Mouse (Mus musculus): ENCODE data around the gene Etfdh. TPM values are rescaled to one million over a fixed set of nuclear protein-coding genes. Genes with fewer than 3 reads are reported as not detected.
"Not testable (repeated sequence)": the region's sequence is repeated elsewhere in the genome, so short reads cannot be mapped to it uniquely, and the experiment has no call there.

Gene Etfdh
- polyA plus RNA-seq, 1 experiment from 2014 or later: 88.6 TPM

DNA sequence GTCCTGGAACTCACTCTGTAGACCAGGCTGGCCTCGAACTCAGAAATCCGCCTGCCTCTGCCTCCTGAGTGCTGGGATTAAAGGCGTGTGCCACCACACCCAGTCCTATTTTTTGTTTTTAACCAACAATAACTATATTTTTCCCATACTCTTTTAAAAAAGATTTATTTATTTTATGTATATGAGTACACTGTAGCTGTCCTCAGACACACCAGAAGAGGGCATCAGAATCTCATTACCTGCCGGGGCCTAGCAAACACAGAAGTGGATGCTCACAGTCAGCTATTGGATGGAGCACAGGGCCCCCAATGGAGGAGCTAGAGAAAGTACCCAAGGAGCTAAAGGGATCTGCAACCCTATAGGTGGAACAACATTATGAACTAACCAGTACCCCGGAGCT, 55.9 kb downstream of the Etfdh start:
- not testable (repeated sequence) for H3K27me3 ChIP-seq (ENCODE audit: insufficient read depth, poor library complexity, severe bottlenecking)
- WGBS: 88% methylated on average over 5 of the region's 5 CpGs

DNA sequence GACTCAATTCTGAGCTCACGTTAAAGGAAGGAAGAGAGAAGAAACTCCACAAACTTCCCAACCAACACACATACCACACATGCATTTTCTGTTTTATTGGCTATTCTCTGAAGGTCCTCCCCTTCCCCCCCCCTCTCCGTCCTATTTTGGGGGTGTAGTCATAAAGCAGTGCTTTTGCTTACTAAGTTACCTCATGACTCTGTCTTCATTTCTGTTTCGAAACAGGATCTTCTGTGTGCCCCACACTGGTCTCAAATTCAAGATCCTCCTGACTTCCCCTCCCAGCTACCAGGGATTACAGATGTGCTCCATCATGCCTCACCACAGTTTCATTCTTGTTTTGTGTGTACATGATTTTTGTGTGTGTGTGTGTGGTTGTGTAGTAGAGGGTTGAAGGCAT, 56.9 kb downstream of the Etfdh start:
- 72% methylated on average over 3 of the region's 3 CpGs for WGBS
- H3K9me3 ChIP-seq: no peaks in the 10 kb centered on the region
- no peak overlapping the region for H3K4me3 ChIP-seq
- H3K4me1 ChIP-seq: peaks cover 14% of the 10 kb centered on the region
- no peaks in the 10 kb centered on the region for H3K27me3 ChIP-seq (ENCODE audit: insufficient read depth, poor library complexity, severe bottlenecking)
- no peak for DNase-seq (ENCODE audit: low spot score)
- no peaks in the 10 kb centered on the region for H3K36me3 ChIP-seq
- H3K27ac ChIP-seq: no peak overlapping the region

More for the DNA sequence above, 55.9 kb downstream of the Etfdh start:
- not testable (repeated sequence) for H3K9me3 ChIP-seq; H3K36me3 ChIP-seq; DNase-seq (ENCODE audit: low spot score); H3K4me3 ChIP-seq; H3K27ac ChIP-seq
- H3K4me1 ChIP-seq: peaks cover 14% of the 10 kb centered on the region

DNA sequence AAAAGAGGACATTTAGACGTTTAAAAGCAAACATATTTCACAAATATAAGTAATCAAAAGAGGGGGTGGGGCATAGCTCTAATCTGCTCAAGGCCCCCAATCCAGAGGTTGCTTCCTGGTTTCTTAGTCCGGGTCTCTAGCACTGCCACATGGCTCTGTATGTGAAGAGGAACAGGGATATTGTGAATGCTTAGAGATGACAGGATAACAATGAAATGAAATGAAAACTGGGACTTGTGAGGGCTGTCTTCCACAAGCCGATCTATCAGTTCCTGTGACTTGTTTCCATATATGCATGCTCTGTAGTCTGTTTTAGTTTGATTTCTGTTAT, 60.0 kb downstream of the Etfdh start:
- H3K27ac ChIP-seq: no peak overlapping the region
- WGBS: 81% methylated on average over 3 of the region's 3 CpGs
- H3K9me3 ChIP-seq: no peaks in the 10 kb centered on the region
- H3K4me1 ChIP-seq: peaks cover 24% of the 10 kb centered on the region
- H3K4me3 ChIP-seq: no peak overlapping the region
- DNase-seq (ENCODE audit: low spot score): no peak
- no peaks in the 10 kb centered on the region for H3K27me3 ChIP-seq (ENCODE audit: insufficient read depth, poor library complexity, severe bottlenecking)
- no peaks in the 10 kb centered on the region for H3K36me3 ChIP-seq

DNA sequence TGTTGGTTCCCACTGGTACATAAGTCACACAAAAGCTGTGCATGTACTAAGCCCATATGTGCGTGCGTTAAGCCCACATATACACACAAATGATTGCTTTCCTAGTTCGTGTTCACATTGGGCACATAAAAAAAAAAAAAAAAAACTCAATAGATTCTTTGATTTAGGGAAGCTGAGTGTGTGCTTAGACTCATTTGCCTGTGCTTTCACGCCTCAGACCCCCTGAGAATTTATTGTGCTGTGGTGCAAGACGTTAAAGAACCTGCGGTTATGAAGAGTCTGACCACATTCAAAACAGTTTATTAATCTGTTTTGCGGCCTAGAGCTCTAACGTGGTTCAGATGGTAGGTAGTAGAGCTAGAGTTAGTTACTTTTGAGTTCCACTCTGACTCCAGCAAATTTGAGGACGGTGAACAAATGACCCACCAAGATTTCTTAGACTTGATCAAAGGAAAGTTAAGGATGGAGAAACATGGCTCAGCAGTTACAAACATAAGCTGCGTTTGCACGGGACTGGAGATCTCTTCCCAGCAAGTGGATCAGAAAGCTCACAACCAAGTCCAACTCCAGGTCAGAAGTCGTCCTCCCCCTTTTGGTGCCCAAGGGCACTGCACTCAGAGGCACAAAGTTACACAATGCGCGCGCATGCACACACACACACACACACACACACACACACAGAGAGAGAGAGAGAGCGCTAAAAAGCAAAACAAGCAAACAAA, 60.5 kb downstream of the Etfdh start:
- H3K36me3 ChIP-seq: no peaks in the 10 kb centered on the region
- no peaks in the 10 kb centered on the region for H3K27me3 ChIP-seq (ENCODE audit: insufficient read depth, poor library complexity, severe bottlenecking)
- peaks cover 24% of the 10 kb centered on the region for H3K4me1 ChIP-seq
- H3K27ac ChIP-seq: peak overlapping the region; percentile 93; the same call in 1 of the 2 replicates
- peak overlapping the region; percentile 92 for H3K4me3 ChIP-seq
- 90% methylated on average over 16 of the region's 16 CpGs for WGBS
- DNase-seq (ENCODE audit: low spot score): no peak
- H3K9me3 ChIP-seq: no peaks in the 10 kb centered on the region

DNA sequence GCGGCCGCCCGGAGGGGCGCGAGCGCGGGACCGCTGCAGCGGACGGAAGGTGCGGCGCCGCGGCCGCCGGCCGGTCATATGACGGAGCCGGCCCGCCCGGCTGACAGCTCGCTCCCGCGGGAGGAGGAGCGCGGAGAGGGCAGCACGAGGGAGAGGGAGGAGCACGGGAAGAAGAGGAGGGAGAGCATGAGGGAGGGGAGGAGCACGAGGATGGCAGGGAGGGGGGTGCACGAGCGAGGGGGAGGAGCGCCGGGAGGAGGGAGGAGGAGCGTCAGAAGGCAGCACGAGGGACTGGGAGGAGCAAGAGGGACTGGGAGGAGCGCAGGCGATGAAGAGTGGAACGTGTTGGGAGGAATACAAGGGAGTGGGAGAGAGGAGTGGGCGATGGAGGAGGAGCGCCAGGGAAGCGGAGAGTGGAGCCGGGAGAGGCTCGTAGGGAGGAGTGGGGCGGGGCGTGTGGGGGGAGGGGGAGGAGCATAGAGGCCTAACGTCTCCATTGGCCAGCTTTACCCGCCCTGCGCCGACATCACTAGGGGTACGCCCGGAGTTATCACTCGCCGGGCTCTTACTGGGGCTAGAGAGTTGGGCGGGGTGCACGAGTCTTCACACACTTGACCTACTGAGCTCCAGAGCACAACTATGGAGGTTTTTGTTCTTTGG, 61.5 kb downstream of the Etfdh start, which contains the start of gene Fnip2:
Gene Fnip2, minus strand, starts transcription at position 94 of the 660 bp plus-strand sequence.
- H3K27ac ChIP-seq: peak within 1 kb of the TSS; percentile 93
- no peaks in the 10 kb centered on the region for H3K9me3 ChIP-seq
- DNase-seq (ENCODE audit: low spot score): peak; percentile 98
- H3K36me3 ChIP-seq: no peaks in the 10 kb centered on the region
- under 1% methylated on average over 54 of the region's 55 CpGs for WGBS
- no peaks in the 10 kb centered on the region for H3K27me3 ChIP-seq (ENCODE audit: insufficient read depth, poor library complexity, severe bottlenecking)
- peaks cover 24% of the 10 kb centered on the region for H3K4me1 ChIP-seq
- H3K4me3 ChIP-seq: peak within 1 kb of the TSS; percentile 92

DNA sequence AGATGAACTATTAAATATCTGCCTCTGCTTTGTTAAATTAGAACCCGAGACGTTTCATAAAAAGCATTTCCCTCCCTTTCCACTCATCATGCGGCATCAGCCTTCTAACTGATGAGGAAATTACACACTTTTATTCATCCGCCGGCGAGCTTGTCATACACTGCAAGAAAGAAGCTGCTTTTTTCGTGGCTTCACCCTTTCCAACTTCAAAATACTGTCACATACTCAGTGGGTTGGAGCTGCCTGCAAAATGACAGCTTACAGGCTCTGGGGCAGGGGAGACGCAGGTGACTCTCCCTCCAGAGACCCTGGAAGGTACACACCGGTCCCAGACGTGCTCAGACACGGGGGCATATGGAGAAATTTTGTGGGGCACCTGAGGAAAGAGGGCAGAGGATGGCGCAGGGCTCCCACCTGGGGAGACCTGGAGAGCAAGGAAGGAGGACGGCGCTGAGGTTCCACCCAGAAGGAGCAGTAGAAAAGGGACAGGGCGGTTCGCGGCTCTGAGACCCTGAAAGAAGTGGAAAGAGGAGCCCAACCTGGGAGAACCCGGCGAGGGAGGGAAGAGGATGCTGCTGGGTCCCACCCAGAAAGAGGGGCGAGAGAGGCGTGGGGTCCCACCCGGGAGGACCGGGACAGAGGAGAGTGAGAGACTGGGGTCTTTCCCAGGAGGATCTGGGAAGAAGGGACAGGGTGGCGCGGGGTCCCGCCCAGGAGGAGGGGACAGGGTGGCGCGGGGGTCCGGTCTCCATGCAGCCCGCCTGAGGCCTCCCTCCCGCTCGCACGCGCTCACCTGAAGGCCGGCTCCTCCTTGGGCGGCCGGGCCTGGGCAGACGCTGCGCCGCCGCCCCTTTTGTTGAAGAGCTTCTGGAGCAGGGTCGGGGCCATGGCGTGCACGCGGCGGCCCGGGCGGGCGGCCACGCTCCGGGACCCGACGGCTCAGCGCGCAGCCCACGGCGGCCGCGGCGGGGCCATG, 62.3 kb downstream of the Etfdh start:
- Histone ChIP-seq H3K27ac (peak overlapping the region; percentile 93), H3K9me3 (no peaks in the 10 kb centered on the region), H3K4me3 (peak overlapping the region; percentile 92), H3K36me3 (no peaks in the 10 kb centered on the region), H3K27me3 (ENCODE audit: insufficient read depth, poor library complexity, severe bottlenecking) (no peaks in the 10 kb centered on the region), H3K4me1 (peaks cover 24% of the 10 kb centered on the region)
- 4% methylated on average over 60 of the region's 60 CpGs for WGBS
- DNase-seq (ENCODE audit: low spot score): peak; percentile 77

DNA sequence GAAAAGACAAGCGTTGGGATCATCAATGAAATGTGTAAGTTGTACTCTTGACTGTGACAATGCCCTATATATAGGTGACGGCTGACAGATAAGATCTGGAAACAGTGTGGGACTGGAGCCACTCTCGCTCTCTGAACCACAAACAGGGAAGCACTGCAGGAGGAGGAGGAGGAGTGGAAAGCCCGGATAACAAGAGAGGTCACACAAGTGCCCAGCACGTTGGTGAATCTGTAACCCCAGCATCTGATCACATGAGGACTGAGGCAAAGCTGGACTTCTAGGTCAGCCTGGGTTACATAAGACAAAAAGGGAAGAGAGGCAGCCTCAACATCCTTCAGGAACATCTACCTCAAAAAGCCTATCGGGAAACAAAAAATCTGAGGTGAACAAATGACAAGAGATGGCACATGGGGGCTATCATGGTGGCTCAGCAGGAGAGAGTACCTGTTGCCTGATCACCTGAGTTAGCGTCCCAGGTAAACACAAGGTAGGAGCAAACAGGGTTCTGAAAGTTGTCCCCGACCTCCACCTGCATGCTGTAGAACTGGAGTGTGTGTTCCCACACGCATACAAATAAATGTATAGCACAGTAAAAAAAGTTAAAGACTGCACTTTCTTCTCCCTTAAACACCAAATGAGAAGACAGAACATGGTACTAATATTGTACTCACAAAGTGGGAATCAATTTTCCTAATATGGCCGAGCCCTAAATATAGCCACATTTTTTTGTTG, 64.3 kb downstream of the Etfdh start:
- 56% methylated on average over 10 of the region's 10 CpGs for WGBS
- no peaks in the 10 kb centered on the region for H3K27me3 ChIP-seq (ENCODE audit: insufficient read depth, poor library complexity, severe bottlenecking)
- DNase-seq (ENCODE audit: low spot score): no peak
- peaks cover 24% of the 10 kb centered on the region for H3K4me1 ChIP-seq
- no peaks in the 10 kb centered on the region for H3K36me3 ChIP-seq
- H3K27ac ChIP-seq: no peak overlapping the region
- H3K9me3 ChIP-seq: no peaks in the 10 kb centered on the region
- H3K4me3 ChIP-seq: no peak overlapping the region

DNA sequence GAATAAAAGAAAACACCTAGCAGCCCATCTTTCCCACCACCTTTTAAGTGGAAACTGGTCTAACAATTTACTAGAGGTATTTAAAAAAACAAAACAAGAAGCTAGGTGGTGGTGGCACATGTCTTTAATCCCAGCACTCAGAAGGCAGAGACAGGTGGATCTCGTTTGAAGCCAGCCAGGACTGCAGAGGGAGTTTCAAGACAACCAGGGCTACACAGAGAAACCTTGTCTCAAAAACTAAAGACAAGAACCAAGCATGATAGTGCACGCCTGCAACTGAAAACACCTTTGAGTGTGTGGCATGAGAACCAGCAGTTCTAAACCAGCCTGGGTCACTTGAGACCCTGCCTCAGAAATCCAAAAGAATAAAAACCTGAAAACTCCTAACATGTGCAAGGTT, 65.8 kb downstream of the Etfdh start:
- Histone ChIP-seq H3K36me3 (no peaks in the 10 kb centered on the region), H3K27ac (no peak overlapping the region), H3K9me3 (no peaks in the 10 kb centered on the region), H3K4me1 (peaks cover 24% of the 10 kb centered on the region), H3K27me3 (ENCODE audit: insufficient read depth, poor library complexity, severe bottlenecking) (no peaks in the 10 kb centered on the region), H3K4me3 (no peak overlapping the region)
- no peak for DNase-seq (ENCODE audit: low spot score)
- 77% methylated on average over 2 of the region's 2 CpGs for WGBS

DNA sequence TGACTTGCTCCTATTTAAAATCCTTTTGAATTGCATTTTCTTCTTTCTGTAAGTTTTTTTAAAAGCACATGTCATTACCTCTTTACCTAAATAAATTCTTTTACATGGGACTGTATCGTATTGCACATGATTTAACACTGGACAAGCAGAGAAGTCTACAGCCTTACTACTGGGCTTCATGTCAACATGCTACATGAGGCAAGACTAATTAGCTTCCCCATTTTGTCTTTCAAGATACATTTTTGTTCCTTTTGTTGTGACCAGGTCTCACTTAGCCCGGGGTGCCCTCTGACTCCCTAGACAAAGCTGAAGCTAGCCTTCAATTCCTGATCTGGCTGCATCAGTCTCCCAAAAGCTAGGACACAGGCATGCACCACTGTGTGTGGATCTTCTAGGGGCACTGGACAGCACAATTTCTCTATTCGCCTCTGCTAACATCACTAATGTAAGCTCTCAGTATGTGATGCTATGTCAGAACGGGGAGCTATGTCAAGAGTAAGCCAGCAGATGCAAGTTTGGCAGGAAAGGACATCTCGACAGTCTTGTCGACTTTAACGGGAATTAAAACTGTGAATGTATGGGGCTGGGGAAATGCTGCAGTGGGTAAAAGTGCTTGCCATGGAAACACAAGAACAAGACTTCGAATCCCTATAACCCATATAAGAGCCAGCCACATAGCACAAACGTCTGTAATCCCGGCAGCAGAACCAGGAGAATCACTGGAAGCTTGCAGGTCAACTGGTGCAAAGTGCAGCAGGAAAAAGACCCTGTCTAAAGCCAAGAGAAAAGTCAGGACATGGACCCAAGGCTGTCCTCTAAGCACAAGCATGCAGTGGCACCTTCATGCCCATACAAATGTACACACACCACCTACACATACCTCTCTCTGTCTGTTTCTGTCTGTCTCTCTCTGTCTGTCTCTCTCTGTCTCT, 67.2 kb downstream of the Etfdh start:
- no peak overlapping the region for H3K27ac ChIP-seq

DNA sequence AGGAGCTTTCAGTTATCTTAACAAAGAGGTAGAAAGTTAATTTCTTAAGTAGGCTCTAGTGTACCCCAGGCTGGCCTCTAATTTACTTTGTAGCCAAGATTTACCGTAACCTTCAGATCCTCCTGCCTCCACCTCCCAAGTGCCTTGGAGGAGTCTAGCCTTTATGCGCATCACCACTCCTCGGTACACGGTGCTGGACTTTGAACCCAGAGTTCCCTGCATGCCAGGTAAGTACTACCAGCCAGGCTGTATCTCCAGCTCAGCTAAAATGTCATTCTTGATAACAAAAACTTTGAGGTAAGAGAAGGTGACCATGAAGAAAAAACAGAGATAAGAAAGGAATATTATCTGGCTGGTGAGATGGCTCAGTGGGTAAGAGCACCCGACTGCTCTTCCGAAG, 68.7 kb downstream of the Etfdh start:
- peaks cover 10% of the 10 kb centered on the region for H3K4me1 ChIP-seq
- no peaks in the 10 kb centered on the region for H3K9me3 ChIP-seq
- no peak for DNase-seq (ENCODE audit: low spot score)
- H3K27me3 ChIP-seq (ENCODE audit: insufficient read depth, poor library complexity, severe bottlenecking): no peaks in the 10 kb centered on the region
- H3K27ac ChIP-seq: no peak overlapping the region
- H3K4me3 ChIP-seq: no peak overlapping the region
- no peaks in the 10 kb centered on the region for H3K36me3 ChIP-seq
- 92% methylated on average over 6 of the region's 6 CpGs for WGBS

More for the DNA sequence above, 67.2 kb downstream of the Etfdh start:
- Histone ChIP-seq H3K4me1 (peaks cover 21% of the 10 kb centered on the region), H3K4me3 (no peak overlapping the region), H3K36me3 (no peaks in the 10 kb centered on the region), H3K27me3 (ENCODE audit: insufficient read depth, poor library complexity, severe bottlenecking) (no peaks in the 10 kb centered on the region), H3K9me3 (no peaks in the 10 kb centered on the region)
- 86% methylated on average over 10 of the region's 10 CpGs for WGBS
- DNase-seq (ENCODE audit: low spot score): no peak

DNA sequence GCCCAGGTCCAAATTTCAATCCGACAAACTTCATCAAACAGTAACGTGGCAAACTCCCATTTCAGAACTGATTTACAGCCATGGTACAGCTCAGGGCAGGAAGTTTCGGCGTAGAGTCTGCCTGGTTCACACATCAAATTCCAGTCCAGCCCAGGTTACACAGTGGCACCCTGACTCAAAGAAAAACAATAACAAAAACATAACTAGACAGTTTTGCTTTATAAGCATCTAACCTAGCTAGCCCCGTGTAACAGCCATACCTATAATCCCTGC, 69.6 kb downstream of the Etfdh start:
- no peak overlapping the region for H3K4me3 ChIP-seq
- no peaks in the 10 kb centered on the region for H3K27me3 ChIP-seq (ENCODE audit: insufficient read depth, poor library complexity, severe bottlenecking)
- H3K27ac ChIP-seq: no peak overlapping the region
- peaks cover 1% of the 10 kb centered on the region for H3K4me1 ChIP-seq
- H3K9me3 ChIP-seq: no peaks in the 10 kb centered on the region
- DNase-seq (ENCODE audit: low spot score): no peak
- WGBS: 87% methylated on average over 5 of the region's 5 CpGs
- H3K36me3 ChIP-seq: no peaks in the 10 kb centered on the region
